18 mouse cellular contexts compared by ENCODE assay signal in genomic region chr9:97769331-97769730, GRCm38 (mm10).
"Had no signal": no experiment of that assay in that cellular context is flagged by ENCODE, and none has a peak within 500 bp of the region (broad histone marks: within the 10 kb centered on the region; RNA-seq: fewer than 3 reads in every experiment).

No protein-coding gene starts in this region.

- DNase-seq: lung, adult 18-20 months; lung, embryonic 14.5 days; lung, postnatal 10 days; lung, postnatal 4 days; retina, postnatal 1 day; right cerebral cortex, adult 18-20 months; right cerebral cortex, postnatal 25 days; right cerebral cortex, postnatal 4 days; spleen, adult 18-20 months; thymus, adult 18-20 months; thymus, postnatal 14 days; thymus, postnatal 36 days had no signal

- H3K4me3 ChIP-seq: midbrain, embryonic 10.5 days; midbrain, embryonic 13.5 days; myocyte; neural tube, embryonic 12.5 days; neural tube, embryonic 15.5 days had no signal

- H3K27me3 ChIP-seq: neural tube, embryonic 12.5 days; neural tube, embryonic 15.5 days had no signal

- ATAC-seq: midbrain, embryonic 13.5 days; midbrain, embryonic 16.5 days had no signal

- H3K9me3 ChIP-seq: midbrain, embryonic 10.5 days; midbrain, embryonic 13.5 days; neural tube, embryonic 12.5 days; neural tube, embryonic 15.5 days had no signal

- H3K36me3 ChIP-seq: midbrain, embryonic 10.5 days; midbrain, embryonic 13.5 days; neural tube, embryonic 12.5 days; neural tube, embryonic 15.5 days had no signal

- H3K4me1 ChIP-seq: neural tube, embryonic 12.5 days had no signal

- H3K4me2 ChIP-seq: lung, embryonic 14.5 days; midbrain, embryonic 13.5 days; neural tube, embryonic 12.5 days; neural tube, embryonic 15.5 days had no signal

- H3K9ac ChIP-seq: lung, embryonic 14.5 days; midbrain, embryonic 13.5 days; neural tube, embryonic 12.5 days; neural tube, embryonic 15.5 days had no signal

- H3K27ac ChIP-seq: midbrain, embryonic 10.5 days; midbrain, embryonic 13.5 days; neural tube, embryonic 12.5 days; neural tube, embryonic 15.5 days had no signal
